Mouse (Mus musculus) cerebellum, adult 2 months (tissue): Measurements from ENCODE around the gene Nxn. TPM values are rescaled to one million over a fixed set of nuclear protein-coding genes. Genes with fewer than 3 reads are reported as not detected.

Experiments
- DNase-seq, 2 experiments: peaks; one replicate each; pipeline ENCODE4 v3.0.0; 2021
- H3K27ac ChIP-seq: fragments of 200-500 bp; 2 replicates; pipeline ENCODE4 v1.5.1; 2012; ENCODE audit warnings: low read length, control low read depth, inconsistent platforms; ENCODE audit not compliant: insufficient read depth
- H3K27me3 ChIP-seq: fragments of 200-500 bp; 2 replicates; pipeline ENCODE4 v1.6.1; 2012; ENCODE audit warnings: inconsistent platforms, mild to moderate bottlenecking, low read length, moderate library complexity; ENCODE audit not compliant: control insufficient read depth, insufficient read depth
- H3K4me1 ChIP-seq: fragments of 200-500 bp; 2 replicates; pipeline ENCODE4 v1.6.1; 2011; ENCODE audit warnings: low read length; ENCODE audit not compliant: control insufficient read depth, insufficient read depth
- H3K4me3 ChIP-seq: fragments of 200-500 bp; replicated peaks from 2 replicates; pipeline ENCODE3; 2011; ENCODE audit warnings: mild to moderate bottlenecking, low read depth, low read length, control low read depth; ENCODE audit not compliant: insufficient read depth
- CTCF ChIP-seq: fragments of 200-500 bp; IDR thresholded peaks from 2 replicates; pipeline ENCODE4 v1.5.1; 2011; ENCODE audit warnings: low read depth, mild to moderate bottlenecking, control low read depth, low read length, moderate library complexity, borderline replicate concordance; ENCODE audit not compliant: insufficient read depth
- POLR2A ChIP-seq: fragments of 200-500 bp; IDR thresholded peaks from 2 replicates; pipeline ENCODE4 v1.6.1; 2011; ENCODE audit warnings: low read length, control low read depth, borderline replicate concordance; ENCODE audit not compliant: insufficient read depth
- WGBS: fragments of 180-500 bp; shearing (Covaris S2); methylation state at CpG from one replicate; pipeline ENCODE4 v1.1.7; 2018; 5-methylcytosine and 5-hydroxymethylcytosine counted together
- polyA plus RNA-seq: library from polyadenylated mRNA; depleted of rRNA; stranded (reverse); fragments of >200 nt; gene quantifications from 2 replicates; pipeline ENCODE4 v1.2.3, GENCODE M21; 2012

Nxn gene
- polyA plus RNA-seq, 1 experiment, result 24.3 TPM

DNA sequence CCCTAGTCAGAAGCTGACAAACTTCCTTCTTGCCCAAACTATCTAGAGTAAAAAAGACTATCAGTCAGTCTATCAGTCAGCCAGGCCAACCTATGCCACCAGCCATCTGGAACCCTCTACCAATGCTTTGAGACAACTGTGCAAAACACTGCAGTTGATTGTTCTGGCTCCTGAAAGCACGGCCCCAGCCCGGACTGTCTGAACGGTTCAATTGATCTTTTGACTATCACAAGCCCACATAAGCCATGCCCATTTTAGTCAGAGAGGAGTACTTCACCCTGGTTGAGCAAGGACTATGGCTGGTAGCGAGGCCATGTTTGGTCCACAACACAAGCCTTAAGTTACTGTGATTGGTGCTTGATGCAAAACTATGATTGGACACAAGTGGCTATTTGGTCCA, 51.4 kb downstream of the Nxn start:
- Histone ChIP-seq H3K27me3 (no peaks in the 10 kb centered on the region), H3K27ac (no peak overlapping the region), H3K4me3 (no peak overlapping the region), H3K4me1 (peaks cover 11% of the 10 kb centered on the region)
- no peak for TF ChIP-seq CTCF
- TF ChIP-seq POLR2A, result no peak
- 40% methylated on average over 4 of the region's 4 CpGs for WGBS
- no peak for DNase-seq

- DNase-seq, result no peak
- TF ChIP-seq POLR2A, result no peak
- no peak for TF ChIP-seq CTCF
- H3K4me3 ChIP-seq, result no peak overlapping the region
- WGBS, result 55% methylated on average over 9 of the region's 9 CpGs
- peaks cover 15% of the 10 kb centered on the region; the same call in 1 of the 2 replicates for H3K4me1 ChIP-seq
- H3K27ac ChIP-seq, result no peak overlapping the region
- no peaks in the 10 kb centered on the region for H3K27me3 ChIP-seq
These were observed 55.9 kb downstream of the Nxn start for GRCm38 (mm10) chr11:76343031-76343430.

GRCm38 (mm10) chr11:76341884-76342645, 56.9 kb downstream of the Nxn start:
- TF ChIP-seq CTCF (no peak), POLR2A (no peak)
- Histone ChIP-seq H3K4me3 (no peak overlapping the region), H3K27ac (no peak overlapping the region), H3K4me1 (peaks cover 15% of the 10 kb centered on the region; the same call in 1 of the 2 replicates), H3K27me3 (no peaks in the 10 kb centered on the region)
- WGBS, result 60% methylated on average over 14 of the region's 14 CpGs
- no peak for DNase-seq

- DNase-seq, result no peak
- Histone ChIP-seq H3K27ac (no peak overlapping the region), H3K4me3 (no peak overlapping the region), H3K4me1 (peaks cover 15% of the 10 kb centered on the region; the same call in 1 of the 2 replicates), H3K27me3 (no peaks in the 10 kb centered on the region)
- no peak for TF ChIP-seq POLR2A
- no peak for TF ChIP-seq CTCF
- WGBS, result 45% methylated on average over 14 of the region's 14 CpGs
These were observed 57.8 kb downstream of the Nxn start for GRCm38 (mm10) chr11:76341163-76341562.

DNA sequence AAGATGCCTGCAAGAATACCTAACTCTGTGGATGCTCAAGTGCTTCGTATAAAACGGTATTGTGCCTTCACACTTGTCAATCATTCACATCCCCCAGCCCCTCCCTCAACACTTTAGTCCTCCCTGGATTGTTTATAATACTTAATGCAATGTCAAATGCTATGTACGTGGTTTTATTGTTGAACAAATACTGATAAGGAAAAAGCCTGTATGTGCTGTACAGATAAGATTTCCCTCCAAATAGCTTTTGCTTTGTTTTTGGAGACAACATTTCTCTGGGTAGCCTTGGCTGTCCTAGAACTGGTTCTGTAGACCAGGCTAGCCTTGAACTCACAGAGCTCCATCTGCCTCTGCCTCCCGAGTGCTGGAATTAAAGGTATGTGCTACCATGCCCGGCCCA, 59.1 kb downstream of the Nxn start:
- H3K4me3 ChIP-seq, result no peak overlapping the region

DNA sequence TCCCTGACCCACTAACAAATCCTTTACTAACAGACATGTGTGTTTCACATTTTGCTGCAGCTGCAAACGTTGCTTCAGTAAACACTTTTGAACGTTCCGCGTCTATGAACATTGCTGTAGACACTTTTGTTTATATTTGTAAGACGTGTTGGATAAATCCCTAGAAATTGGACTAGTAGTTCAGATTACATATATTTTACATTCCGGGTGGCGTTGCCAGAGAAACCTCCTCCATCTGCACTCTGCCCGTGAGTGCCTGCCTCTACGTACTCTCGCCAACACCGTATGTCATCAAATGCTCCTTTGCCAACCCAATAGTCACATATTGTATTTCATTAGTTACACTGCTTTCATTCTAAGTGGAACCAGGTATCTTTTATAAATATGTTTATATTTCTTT, 59.8 kb downstream of the Nxn start:
- TF ChIP-seq CTCF (no peak), POLR2A (no peak)
- peaks cover 15% of the 10 kb centered on the region; the same call in 1 of the 2 replicates for H3K4me1 ChIP-seq
- H3K27me3 ChIP-seq, result no peaks in the 10 kb centered on the region
- no peak overlapping the region for H3K27ac ChIP-seq
- peak overlapping the region; percentile 18 for H3K4me3 ChIP-seq
- DNase-seq, result peak; percentile 62 to 82
- 25% methylated on average over 11 of the region's 11 CpGs for WGBS

More for the DNA sequence above, 59.1 kb downstream of the Nxn start:
- Histone ChIP-seq H3K27ac (no peak overlapping the region), H3K27me3 (no peaks in the 10 kb centered on the region), H3K4me1 (peaks cover 15% of the 10 kb centered on the region; the same call in 1 of the 2 replicates)
- WGBS, result 70% methylated on average over 5 of the region's 5 CpGs
- TF ChIP-seq CTCF (no peak), POLR2A (no peak)
- no peak for DNase-seq

DNA sequence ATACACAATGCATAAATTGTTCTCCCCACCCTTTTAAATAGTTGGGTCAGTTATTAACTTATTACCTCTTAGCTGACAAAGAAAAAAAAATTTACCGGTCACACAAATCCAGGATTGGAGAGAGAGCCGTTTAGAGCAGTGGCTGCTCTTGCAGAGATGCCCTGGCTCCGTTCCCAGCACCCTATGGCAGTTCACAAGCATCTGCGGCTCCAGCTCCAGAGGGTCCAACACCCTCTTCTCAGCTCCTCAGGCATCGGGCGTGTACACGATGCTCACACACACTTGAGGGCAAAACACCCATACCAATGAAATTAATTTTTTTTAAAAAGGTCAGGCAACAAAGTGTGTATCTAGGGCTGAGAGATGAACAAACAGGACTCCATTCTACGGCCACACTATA, 60.3 kb downstream of the Nxn start:
- peak overlapping the region; percentile 18 for H3K4me3 ChIP-seq
- WGBS, result 17% methylated on average over 8 of the region's 8 CpGs
- H3K4me1 ChIP-seq, result peaks cover 14% of the 10 kb centered on the region; the same call in 1 of the 2 replicates
- H3K27me3 ChIP-seq, result no peaks in the 10 kb centered on the region
- no peak for TF ChIP-seq POLR2A
- no peak for TF ChIP-seq CTCF
- no peak overlapping the region for H3K27ac ChIP-seq
- DNase-seq, result peak; percentile 64

DNA sequence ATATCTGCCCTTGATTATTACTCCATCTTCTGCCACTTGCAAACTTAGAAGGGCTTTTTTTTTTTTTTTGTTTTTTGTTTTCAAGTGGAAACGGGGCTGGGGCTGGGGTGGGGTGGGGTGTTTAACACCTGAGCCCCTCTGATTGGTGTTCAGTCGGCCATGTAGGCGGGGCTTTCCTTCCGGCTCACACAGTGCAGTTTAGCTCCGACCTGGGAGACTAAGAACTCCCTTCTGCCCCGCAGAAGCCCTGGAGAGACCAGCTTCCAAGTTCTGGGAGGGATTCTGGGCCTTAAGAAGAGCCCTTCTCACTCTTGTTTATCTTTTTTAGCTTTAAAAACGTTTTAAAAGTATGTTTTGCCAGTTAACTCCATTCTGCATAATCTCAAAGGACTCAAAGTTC, 61.2 kb downstream of the Nxn start:
- no peaks in the 10 kb centered on the region for H3K27me3 ChIP-seq
- no peak overlapping the region for H3K27ac ChIP-seq
- DNase-seq, result no peak
- 30% methylated on average over 7 of the region's 7 CpGs for WGBS
- H3K4me1 ChIP-seq, result peaks cover 8% of the 10 kb centered on the region; the same call in 1 of the 2 replicates
- no peak overlapping the region for H3K4me3 ChIP-seq
- TF ChIP-seq POLR2A (no peak), CTCF (no peak)
